Mouse (Mus musculus): Measurements from ENCODE around the gene C530008M17Rik. TPM values are rescaled to one million over a fixed set of nuclear protein-coding genes. Genes with fewer than 3 reads are reported as not detected.

Gene C530008M17Rik
- polyA plus RNA-seq, 1 experiment from 2014 or later = 7.4 TPM

DNA sequence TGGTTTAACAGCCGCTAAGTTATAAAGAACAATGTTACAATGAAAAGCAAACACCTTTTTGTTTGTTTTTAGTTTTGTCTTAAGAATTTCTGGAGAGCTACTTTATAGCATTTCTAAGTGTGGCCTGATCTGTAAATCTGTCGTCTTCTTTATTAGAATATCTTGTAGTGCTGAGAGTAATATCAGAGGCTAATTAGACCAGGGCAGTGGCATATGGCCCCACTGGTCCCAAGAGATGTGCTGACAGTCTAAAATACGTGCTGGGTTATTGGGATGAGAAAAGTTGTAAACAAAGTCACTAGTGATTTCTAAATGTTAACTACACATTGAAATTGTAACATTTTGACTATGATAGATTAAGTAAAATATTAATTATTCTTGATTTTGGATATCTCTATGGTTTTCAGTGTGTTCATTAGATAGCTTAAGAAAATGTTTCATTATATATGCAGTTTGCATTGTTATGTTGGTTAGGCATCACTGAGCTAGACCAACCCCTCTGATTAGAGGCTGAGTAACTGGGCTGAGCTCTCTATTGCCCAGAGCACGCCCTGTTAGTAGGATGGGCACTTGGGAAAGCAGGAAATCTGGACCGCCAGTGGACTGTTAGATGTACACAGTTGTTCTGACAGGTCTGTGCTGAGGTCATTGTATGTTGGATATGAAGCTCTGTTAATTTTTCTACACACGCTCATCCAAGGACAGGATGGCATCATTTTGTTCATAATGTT is 9.9 kb downstream of the C530008M17Rik start:
- Histone ChIP-seq H3K36me3 (no peaks in the 10 kb centered on the region), H3K9me3 (replicated peaks) (no peaks in the 10 kb centered on the region), H3K9ac (no peak overlapping the region), H3K4me1 (replicated peaks) (peaks cover 54% of the 10 kb centered on the region), H3K27me3 (no peaks in the 10 kb centered on the region), H3K27ac (no peak overlapping the region), H3K4me2 (no peak overlapping the region), H3K4me3 (replicated peaks) (no peak overlapping the region)
- DNase-seq (no peak), ATAC-seq (ENCODE audit: low read depth) (no peak)
- 78% methylated on average over 6 of the region's 6 CpGs for WGBS (ENCODE audit: insufficient replicate concordance)

DNA sequence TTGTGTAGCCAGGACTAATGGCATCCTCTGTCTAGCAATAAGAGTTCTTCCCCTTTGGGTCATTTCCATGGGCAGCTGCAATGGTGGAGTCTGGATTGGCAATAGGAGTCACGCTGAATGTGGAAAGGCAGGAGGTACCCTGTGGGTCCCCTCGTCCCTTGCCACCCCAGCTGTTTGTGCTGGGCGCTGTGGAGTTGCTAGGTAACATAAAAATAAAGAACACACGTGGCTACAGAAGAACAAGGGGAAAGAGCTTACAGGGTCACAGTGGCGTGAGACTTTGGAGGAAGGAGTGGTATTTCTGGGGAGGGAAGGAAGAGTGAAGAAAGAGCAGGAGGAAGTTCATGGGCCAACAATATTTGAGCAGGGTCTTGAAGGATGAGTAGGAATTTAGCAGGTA is 11.8 kb downstream of the C530008M17Rik start:
- DNase-seq (no peak), ATAC-seq (ENCODE audit: low read depth) (no peak)
- H3K27me3 ChIP-seq = no peaks in the 10 kb centered on the region
- no peak overlapping the region for H3K4me2 ChIP-seq
- H3K9me3 ChIP-seq (replicated peaks) = no peaks in the 10 kb centered on the region
- no peak overlapping the region for H3K9ac ChIP-seq
- no peaks in the 10 kb centered on the region for H3K36me3 ChIP-seq
- no peak overlapping the region for H3K27ac ChIP-seq
- H3K4me3 ChIP-seq (replicated peaks) = no peak overlapping the region
- WGBS (ENCODE audit: insufficient replicate concordance) = 63% methylated on average over 5 of the region's 5 CpGs
- H3K4me1 ChIP-seq (replicated peaks) = peaks cover 38% of the 10 kb centered on the region

DNA sequence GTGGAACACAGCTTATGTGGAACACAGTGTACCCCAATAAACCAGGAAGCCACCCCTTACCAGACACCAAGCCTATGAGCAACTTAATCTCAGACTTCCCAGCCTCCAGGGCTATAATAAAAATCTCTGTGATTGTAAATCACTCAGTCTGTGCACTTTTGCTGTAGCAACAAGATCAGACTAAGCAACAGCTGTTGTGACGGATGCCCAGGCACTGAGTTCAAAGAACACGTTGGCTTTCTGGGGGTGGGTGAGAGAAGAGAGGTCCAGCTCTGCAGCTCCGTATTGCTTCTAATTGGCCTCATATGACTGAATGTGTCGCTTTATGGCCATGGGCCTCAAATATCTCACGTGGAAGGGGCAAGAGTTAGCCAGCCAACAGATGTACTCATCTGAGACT is 12.2 kb downstream of the C530008M17Rik start:
- Histone ChIP-seq H3K4me2 (no peak overlapping the region), H3K4me3 (replicated peaks) (no peak overlapping the region), H3K9ac (no peak overlapping the region), H3K36me3 (no peaks in the 10 kb centered on the region), H3K27ac (no peak overlapping the region), H3K27me3 (no peaks in the 10 kb centered on the region), H3K9me3 (replicated peaks) (no peaks in the 10 kb centered on the region), H3K4me1 (replicated peaks) (peaks cover 36% of the 10 kb centered on the region)
- DNase-seq (no peak), ATAC-seq (ENCODE audit: low read depth) (no peak)
- 84% methylated on average over 5 of the region's 5 CpGs for WGBS (ENCODE audit: insufficient replicate concordance)

DNA sequence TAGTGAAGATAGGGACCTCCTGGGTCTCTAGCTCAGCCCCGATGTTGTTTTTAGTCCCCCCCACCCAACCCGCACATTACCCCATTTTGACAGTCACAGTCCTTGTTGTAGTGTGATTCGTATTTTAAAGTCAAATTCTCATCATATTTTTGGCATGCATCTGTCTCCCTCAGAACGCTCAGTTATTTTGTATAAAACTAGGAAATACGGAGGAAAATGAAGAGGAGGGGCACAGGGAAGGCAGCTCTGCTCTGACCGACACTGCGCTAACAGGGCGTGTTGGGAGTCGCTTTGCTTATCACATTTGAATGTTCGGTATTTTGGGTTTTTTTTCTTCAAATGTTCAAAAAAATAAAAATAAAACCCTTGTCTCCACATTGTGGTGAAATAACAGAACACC is 13.9 kb downstream of the C530008M17Rik start:
- H3K4me3 ChIP-seq (replicated peaks) = no peak overlapping the region
- H3K9ac ChIP-seq = no peak overlapping the region
- H3K9me3 ChIP-seq (replicated peaks) = no peaks in the 10 kb centered on the region
- no peak overlapping the region for H3K27ac ChIP-seq
- no peak overlapping the region for H3K4me2 ChIP-seq
- DNase-seq (no peak), ATAC-seq (ENCODE audit: low read depth) (no peak)
- peaks cover 47% of the 10 kb centered on the region for H3K4me1 ChIP-seq (replicated peaks)
- H3K27me3 ChIP-seq = no peaks in the 10 kb centered on the region
- H3K36me3 ChIP-seq = no peaks in the 10 kb centered on the region
- 74% methylated on average over 10 of the region's 10 CpGs for WGBS (ENCODE audit: insufficient replicate concordance)

DNA sequence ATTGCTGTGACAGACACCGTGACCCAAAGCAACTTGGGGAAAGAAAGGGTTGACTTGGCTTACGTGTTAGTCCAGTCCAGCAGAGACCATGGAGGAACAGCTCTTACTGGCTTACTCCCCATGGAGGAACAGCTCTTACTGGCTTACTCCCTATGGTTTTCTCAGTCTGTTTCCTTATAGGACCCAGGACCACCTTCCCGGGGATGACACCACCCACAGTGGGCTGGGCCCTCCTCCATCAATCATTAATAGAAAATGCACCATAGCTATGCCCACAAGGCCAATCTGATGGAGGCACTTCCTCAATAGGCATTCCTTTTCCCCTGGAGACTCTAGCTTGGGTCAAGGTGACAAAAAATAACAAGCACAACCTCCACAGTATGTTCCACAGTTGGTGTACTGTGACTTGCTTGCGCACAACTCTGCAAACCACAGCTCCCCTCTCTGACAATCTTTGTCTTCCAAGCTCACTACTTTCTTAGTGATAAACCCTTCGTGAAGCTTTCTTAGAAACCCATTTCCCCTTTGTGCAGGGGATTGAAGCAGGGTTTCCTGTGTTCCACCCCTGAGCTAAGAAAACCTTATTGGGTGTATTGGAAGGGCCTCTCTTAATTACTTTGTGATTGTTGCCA is 17.8 kb downstream of the C530008M17Rik start:
- no peak overlapping the region for H3K4me3 ChIP-seq (replicated peaks)
- WGBS (ENCODE audit: insufficient replicate concordance) = 67% methylated on average over 5 of the region's 5 CpGs
- H3K4me1 ChIP-seq (replicated peaks) = peaks cover 36% of the 10 kb centered on the region
- no peak overlapping the region for H3K27ac ChIP-seq
- no peaks in the 10 kb centered on the region for H3K27me3 ChIP-seq
- no peaks in the 10 kb centered on the region for H3K9me3 ChIP-seq (replicated peaks)
- no peak for ATAC-seq (ENCODE audit: low read depth)
- H3K9ac ChIP-seq = no peak overlapping the region
- no peak overlapping the region for H3K4me2 ChIP-seq
- no peaks in the 10 kb centered on the region; the same call in 1 of the 2 replicates for H3K36me3 ChIP-seq
- no peak for DNase-seq

DNA sequence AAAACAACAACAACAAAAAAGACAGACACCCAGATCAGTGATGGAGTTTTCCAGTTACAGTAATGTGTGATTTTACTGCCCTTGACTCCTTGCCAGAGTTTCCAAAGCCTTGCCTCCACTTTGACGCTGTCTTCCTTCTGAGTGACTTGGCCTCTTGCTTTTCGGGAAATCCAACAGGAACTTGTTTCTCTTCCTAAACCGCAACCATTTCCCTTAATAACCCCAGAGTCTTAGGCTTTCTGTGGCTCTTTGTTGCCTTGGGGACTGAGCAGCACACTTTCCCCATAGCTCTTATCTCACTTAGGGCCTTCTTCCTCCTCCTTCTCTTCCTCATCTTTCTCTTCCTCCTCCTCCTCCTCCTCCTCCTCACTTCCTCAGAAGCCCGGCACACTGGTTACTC is 19.1 kb downstream of the C530008M17Rik start:
- no peak overlapping the region for H3K4me2 ChIP-seq
- DNase-seq (no peak), ATAC-seq (ENCODE audit: low read depth) (no peak)
- WGBS (ENCODE audit: insufficient replicate concordance) = 20% methylated on average over 4 of the region's 4 CpGs
- H3K9me3 ChIP-seq (replicated peaks) = no peaks in the 10 kb centered on the region
- no peak overlapping the region for H3K9ac ChIP-seq
- H3K36me3 ChIP-seq = no peaks in the 10 kb centered on the region; the same call in 1 of the 2 replicates
- no peaks in the 10 kb centered on the region for H3K27me3 ChIP-seq
- no peak overlapping the region for H3K4me3 ChIP-seq (replicated peaks)
- H3K27ac ChIP-seq = no peak overlapping the region; the same call in 1 of the 2 replicates
- peaks cover 35% of the 10 kb centered on the region for H3K4me1 ChIP-seq (replicated peaks)

DNA sequence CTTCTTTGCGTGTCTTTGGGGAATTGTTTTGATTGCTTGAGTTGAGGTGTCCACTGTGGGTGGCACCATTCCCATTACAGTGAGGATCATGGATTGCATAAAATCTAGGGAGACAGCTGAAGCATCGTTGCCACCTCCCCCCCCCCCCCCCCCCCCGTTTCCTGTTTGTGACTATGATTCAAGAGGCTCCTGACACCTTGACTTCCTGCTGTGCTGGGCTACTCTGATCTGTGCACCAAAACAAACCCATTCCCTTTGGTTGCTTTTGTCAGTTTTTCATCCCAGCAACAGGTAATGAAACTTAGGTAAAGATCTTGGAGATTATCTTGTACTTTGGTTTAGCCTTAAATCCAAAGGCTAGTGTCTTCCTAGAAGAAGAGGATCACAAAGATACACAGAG is 24.6 kb downstream of the C530008M17Rik start:
- no peak overlapping the region for H3K4me2 ChIP-seq
- H3K9ac ChIP-seq = no peak overlapping the region
- no peak overlapping the region for H3K27ac ChIP-seq
- H3K4me1 ChIP-seq (replicated peaks) = peaks cover 65% of the 10 kb centered on the region
- no peaks in the 10 kb centered on the region for H3K9me3 ChIP-seq (replicated peaks)
- H3K36me3 ChIP-seq = no peaks in the 10 kb centered on the region; the same call in 1 of the 2 replicates
- ATAC-seq (ENCODE audit: low read depth) (no peak), DNase-seq (no peak)
- WGBS (ENCODE audit: insufficient replicate concordance) = 49% methylated on average over 2 of the region's 3 CpGs
- no peak overlapping the region for H3K4me3 ChIP-seq (replicated peaks)
- H3K27me3 ChIP-seq = no peaks in the 10 kb centered on the region

DNA sequence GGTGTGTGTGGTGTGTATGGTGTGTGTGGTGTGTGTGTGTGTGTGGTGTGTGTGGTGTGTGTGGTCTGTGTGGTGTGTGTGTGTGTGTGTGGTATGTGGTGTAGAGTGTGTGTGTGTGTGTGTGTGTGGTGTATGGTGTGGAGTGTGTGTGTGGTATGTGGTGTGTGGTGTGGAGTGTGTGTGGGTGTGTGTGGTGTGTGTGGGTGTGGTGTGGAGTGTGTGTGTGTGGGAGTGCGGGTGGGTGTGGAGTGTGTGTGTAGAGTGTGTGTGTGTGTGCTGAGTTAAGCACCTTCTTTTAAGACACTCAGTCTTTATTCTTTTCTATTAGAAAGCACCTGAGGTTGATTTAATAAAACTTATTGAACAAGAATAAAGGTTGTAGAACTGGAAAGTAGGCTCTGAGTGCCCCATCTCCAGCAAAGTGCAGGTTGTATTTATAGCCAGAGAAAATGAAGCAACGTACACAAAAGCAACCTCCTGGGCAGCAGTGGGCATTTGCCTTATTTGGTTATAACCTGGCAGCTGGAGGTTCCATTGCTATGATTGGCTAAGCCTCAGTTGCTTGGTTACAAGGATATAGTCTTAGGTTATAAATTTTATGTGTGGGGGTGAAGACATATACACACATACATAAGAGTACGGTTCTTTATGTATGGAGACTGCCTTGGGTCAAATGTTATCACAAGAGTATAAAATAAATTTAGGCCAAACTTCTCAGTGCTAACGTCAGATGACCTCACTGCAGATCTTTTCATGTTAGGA is 25.8 kb downstream of the C530008M17Rik start:
- H3K27me3 ChIP-seq = no peaks in the 10 kb centered on the region
- no peak overlapping the region for H3K4me2 ChIP-seq
- H3K9me3 ChIP-seq (replicated peaks) = no peaks in the 10 kb centered on the region
- H3K27ac ChIP-seq = peak overlapping the region; percentile 23; the same call in 1 of the 2 replicates
- WGBS (ENCODE audit: insufficient replicate concordance) = 63% methylated on average over 4 of the region's 4 CpGs
- H3K4me1 ChIP-seq (replicated peaks) = peaks cover 76% of the 10 kb centered on the region
- no peak for ATAC-seq (ENCODE audit: low read depth)
- no peaks in the 10 kb centered on the region; the same call in 1 of the 2 replicates for H3K36me3 ChIP-seq
- no peak for DNase-seq
- H3K4me3 ChIP-seq (replicated peaks) = no peak overlapping the region
- H3K9ac ChIP-seq = no peak overlapping the region

DNA sequence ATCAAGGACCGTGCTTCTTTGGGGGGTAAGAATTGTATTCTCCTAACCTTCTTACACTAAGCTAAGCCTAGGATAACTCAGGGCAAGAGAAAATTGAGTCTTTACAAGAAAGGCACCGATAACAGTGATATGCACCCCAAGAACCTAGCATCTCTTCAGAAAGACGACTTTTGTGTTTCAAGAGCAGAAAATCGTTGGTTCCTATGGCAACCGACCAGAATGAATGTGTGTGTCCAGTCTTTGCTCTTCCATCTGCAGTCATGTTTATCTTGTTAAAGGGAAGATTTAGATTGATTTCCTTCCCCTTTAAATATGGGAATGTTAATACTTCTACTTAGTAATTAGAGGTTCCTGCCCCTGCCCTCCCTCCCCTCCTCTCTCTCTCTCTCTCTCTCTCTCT is 27.1 kb downstream of the C530008M17Rik start:
- DNase-seq (no peak), ATAC-seq (ENCODE audit: low read depth) (no peak)
- Histone ChIP-seq H3K27me3 (no peaks in the 10 kb centered on the region), H3K9me3 (replicated peaks) (no peaks in the 10 kb centered on the region), H3K36me3 (no peaks in the 10 kb centered on the region), H3K27ac (peak overlapping the region; percentile 58), H3K4me1 (replicated peaks) (peaks cover 87% of the 10 kb centered on the region), H3K4me3 (replicated peaks) (no peak overlapping the region), H3K4me2 (no peak overlapping the region), H3K9ac (no peak overlapping the region)
- 72% methylated on average over 5 of the region's 5 CpGs for WGBS (ENCODE audit: insufficient replicate concordance)

DNA sequence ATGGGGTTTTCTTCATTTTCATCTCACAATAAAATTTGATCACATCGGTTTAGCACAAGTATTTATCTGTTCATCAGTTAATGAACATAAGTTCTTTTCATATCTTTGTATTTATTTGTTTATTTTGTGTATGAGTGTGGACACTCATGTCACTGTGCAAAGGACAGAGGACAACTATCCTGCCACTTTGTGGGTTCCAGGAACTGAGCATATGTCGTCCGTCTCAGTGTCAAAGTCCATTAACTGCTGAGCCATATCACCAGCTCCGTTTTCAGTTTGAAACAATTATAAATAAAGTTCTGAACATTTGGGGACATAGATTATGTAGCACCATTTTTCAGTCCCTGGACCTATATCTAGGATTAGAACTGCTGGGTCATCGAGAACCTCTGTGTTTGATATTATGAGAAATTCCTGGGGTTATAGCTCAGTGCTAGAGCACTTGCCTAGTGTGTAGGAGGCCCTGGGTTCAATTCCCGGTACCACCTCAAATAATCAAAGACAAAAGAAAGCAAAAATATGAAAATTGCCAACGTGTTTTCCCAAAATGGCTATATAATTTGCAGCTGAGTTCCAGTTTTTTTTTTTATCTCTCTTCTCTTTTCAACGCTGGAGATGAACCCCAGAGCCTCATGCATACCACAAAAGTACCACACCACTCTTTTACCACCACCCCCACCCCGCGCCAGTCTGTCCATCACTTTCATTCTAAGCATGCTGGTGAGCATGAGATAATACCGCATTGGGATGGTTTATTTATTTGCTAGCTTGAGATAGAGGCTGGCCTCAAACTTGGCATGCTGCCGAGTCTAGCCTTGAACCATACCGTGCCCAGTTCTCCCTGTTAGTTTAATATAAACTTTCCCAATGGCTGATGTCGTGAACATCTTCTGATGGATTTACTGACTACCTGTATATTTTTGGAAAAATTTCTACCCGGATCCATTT is 28.6 kb downstream of the C530008M17Rik start:
- no peaks in the 10 kb centered on the region for H3K27me3 ChIP-seq
- H3K36me3 ChIP-seq = no peaks in the 10 kb centered on the region
- peak overlapping the region; percentile 84 for H3K27ac ChIP-seq
- H3K4me2 ChIP-seq = peak overlapping the region; percentile 48
- H3K4me1 ChIP-seq (replicated peaks) = peaks cover 94% of the 10 kb centered on the region
- no peak overlapping the region for H3K4me3 ChIP-seq (replicated peaks)
- peak overlapping the region; percentile 56 for H3K9ac ChIP-seq
- WGBS (ENCODE audit: insufficient replicate concordance) = 34% methylated on average over 15 of the region's 15 CpGs
- H3K9me3 ChIP-seq (replicated peaks) = no peaks in the 10 kb centered on the region
- DNase-seq (peak; percentile 53), ATAC-seq (ENCODE audit: low read depth) (peak; percentile 90)

All from liver, embryonic 13.5 days (tissue).